Mouse (Mus musculus): ENCODE results near the gene Soat1. TPM values are rescaled to one million over a fixed set of nuclear protein-coding genes. Genes with fewer than 3 reads are reported as not detected.
"Not testable (repeated sequence)": the region's sequence is repeated elsewhere in the genome, so short reads cannot be mapped to it uniquely, and the experiment has no call there.

Gene Soat1
- 11.3 and 12.6 TPM in 2 replicates for polyA plus RNA-seq (2015; fragmentation: Nextera tagmentation; extraction: Ambion mirVana)

GRCm38 (mm10) chr1:156473961-156474503 lies at the start of gene Soat1:
Gene Soat1, minus strand, starts transcription at chr1:156474331.
- WGBS: under 1% methylated on average over 33 of the region's 46 CpGs
- peak within 1 kb of the TSS; percentile 85 for H3K9ac ChIP-seq (ENCODE audit: low read depth, low read length)
- peak within 1 kb of the TSS; percentile 42; the same call in 1 of the 2 replicates for H3K27ac ChIP-seq (ENCODE audit: low read depth, low read length)

DNA sequence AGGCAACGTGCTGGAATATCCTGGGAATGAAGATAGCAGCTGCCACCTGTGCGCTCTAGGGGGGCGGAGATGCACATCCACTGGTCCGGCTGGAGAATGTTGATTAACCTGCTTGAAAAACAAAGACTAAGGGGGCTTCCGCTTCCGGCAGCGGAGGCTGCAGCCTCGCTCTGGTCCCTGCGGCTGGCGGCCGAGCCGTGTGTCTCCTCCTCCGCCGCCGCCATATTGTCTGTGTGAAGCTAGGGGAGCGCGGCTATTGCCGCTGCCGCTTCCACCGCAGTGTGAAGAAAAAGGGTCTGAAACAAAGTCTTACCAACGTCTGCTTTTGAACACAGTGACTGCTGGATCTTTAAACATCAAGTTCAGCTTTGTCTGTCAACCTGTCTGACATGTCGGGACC lies 49.7 kb upstream of the Soat1 start, which contains the start of gene Gm10031:
Gene Gm10031 (plus strand): TSS at position 171 of the 400 bp plus-strand sequence.
- H3K4me1 ChIP-seq (ENCODE audit: control insufficient read depth, insufficient read depth, low read depth, low read length); H3K27me3 ChIP-seq (replicated peaks; ENCODE audit: control insufficient read depth, insufficient read depth, low read length); H3K27ac ChIP-seq (ENCODE audit: low read depth, low read length); H3K9me3 ChIP-seq (ENCODE audit: control insufficient read depth, low read length); H3K4me2 ChIP-seq (ENCODE audit: low read length); H3K36me3 ChIP-seq (ENCODE audit: control insufficient read depth, insufficient read depth, low read length); H3K4me3 ChIP-seq (ENCODE audit: low read length); H3K9ac ChIP-seq (ENCODE audit: low read depth, low read length): not testable (repeated sequence)
- peak; percentile 69; the same call in 1 of the 2 replicates for ATAC-seq
- 94% methylated on average over 21 of the region's 22 CpGs for WGBS

More at GRCm38 (mm10) chr1:156473961-156474503, at the start of gene Soat1:
- peak; percentile 99 for ATAC-seq
- H3K9me3 ChIP-seq (ENCODE audit: control insufficient read depth, low read length): peaks cover 7% of the 10 kb centered on the region
- peaks cover 6% of the 10 kb centered on the region for H3K4me1 ChIP-seq (ENCODE audit: control insufficient read depth, insufficient read depth, low read depth, low read length)
- H3K27me3 ChIP-seq (replicated peaks; ENCODE audit: control insufficient read depth, insufficient read depth, low read length): no peaks in the 10 kb centered on the region
- H3K4me2 ChIP-seq (ENCODE audit: low read length): peak within 1 kb of the TSS; percentile 89
- peak within 1 kb of the TSS; percentile 84 for H3K4me3 ChIP-seq (ENCODE audit: low read length)
- no peaks in the 10 kb centered on the region for H3K36me3 ChIP-seq (ENCODE audit: control insufficient read depth, insufficient read depth, low read length)

GRCm38 (mm10) chr1:156521796-156522517 lies 47.8 kb upstream of the Soat1 start:
- H3K36me3 ChIP-seq (ENCODE audit: control insufficient read depth, insufficient read depth, low read length): no peaks in the 10 kb centered on the region
- H3K27me3 ChIP-seq (replicated peaks; ENCODE audit: control insufficient read depth, insufficient read depth, low read length): no peaks in the 10 kb centered on the region
- WGBS: 41% methylated on average over 15 of the region's 15 CpGs
- no peak overlapping the region for H3K27ac ChIP-seq (ENCODE audit: low read depth, low read length)
- H3K4me2 ChIP-seq (ENCODE audit: low read length): peak overlapping the region; percentile 5; the same call in 1 of the 2 replicates
- H3K4me1 ChIP-seq (ENCODE audit: control insufficient read depth, insufficient read depth, low read depth, low read length): no peaks in the 10 kb centered on the region
- H3K4me3 ChIP-seq (ENCODE audit: low read length): no peak overlapping the region
- no peak for ATAC-seq
- no peak overlapping the region for H3K9ac ChIP-seq (ENCODE audit: low read depth, low read length)
- H3K9me3 ChIP-seq (ENCODE audit: control insufficient read depth, low read length): no peaks in the 10 kb centered on the region

GRCm38 (mm10) chr1:156520136-156520780 lies 46.1 kb upstream of the Soat1 start:
- Histone ChIP-seq H3K36me3 (ENCODE audit: control insufficient read depth, insufficient read depth, low read length) (no peaks in the 10 kb centered on the region), H3K9me3 (ENCODE audit: control insufficient read depth, low read length) (no peaks in the 10 kb centered on the region), H3K4me1 (ENCODE audit: control insufficient read depth, insufficient read depth, low read depth, low read length) (no peaks in the 10 kb centered on the region), H3K27me3 (replicated peaks; ENCODE audit: control insufficient read depth, insufficient read depth, low read length) (no peaks in the 10 kb centered on the region), H3K4me3 (ENCODE audit: low read length) (no peak overlapping the region), H3K27ac (ENCODE audit: low read depth, low read length) (no peak overlapping the region), H3K4me2 (ENCODE audit: low read length) (no peak overlapping the region), H3K9ac (ENCODE audit: low read depth, low read length) (no peak overlapping the region)
- 90% methylated on average over 3 of the region's 3 CpGs for WGBS
- no peak for ATAC-seq

- Histone ChIP-seq H3K9ac (ENCODE audit: low read depth, low read length) (no peak overlapping the region), H3K27me3 (replicated peaks; ENCODE audit: control insufficient read depth, insufficient read depth, low read length) (no peaks in the 10 kb centered on the region), H3K4me1 (ENCODE audit: control insufficient read depth, insufficient read depth, low read depth, low read length) (no peaks in the 10 kb centered on the region), H3K4me2 (ENCODE audit: low read length) (no peak overlapping the region), H3K9me3 (ENCODE audit: control insufficient read depth, low read length) (no peaks in the 10 kb centered on the region), H3K4me3 (ENCODE audit: low read length) (no peak overlapping the region), H3K27ac (ENCODE audit: low read depth, low read length) (no peak overlapping the region), H3K36me3 (ENCODE audit: control insufficient read depth, insufficient read depth, low read length) (no peaks in the 10 kb centered on the region)
- ATAC-seq: no peak
- WGBS: 85% methylated on average over 3 of the region's 3 CpGs
These were observed 33.6 kb upstream of the Soat1 start for GRCm38 (mm10) chr1:156507753-156508152.

- H3K27ac ChIP-seq (ENCODE audit: low read depth, low read length): no peak overlapping the region
- no peak overlapping the region for H3K9ac ChIP-seq (ENCODE audit: low read depth, low read length)
- WGBS: 79% methylated on average over 2 of the region's 2 CpGs
- H3K27me3 ChIP-seq (replicated peaks; ENCODE audit: control insufficient read depth, insufficient read depth, low read length): no peaks in the 10 kb centered on the region
- H3K4me2 ChIP-seq (ENCODE audit: low read length): no peak overlapping the region
- ATAC-seq: no peak
- no peaks in the 10 kb centered on the region for H3K4me1 ChIP-seq (ENCODE audit: control insufficient read depth, insufficient read depth, low read depth, low read length)
- no peaks in the 10 kb centered on the region for H3K36me3 ChIP-seq (ENCODE audit: control insufficient read depth, insufficient read depth, low read length)
- H3K9me3 ChIP-seq (ENCODE audit: control insufficient read depth, low read length): no peaks in the 10 kb centered on the region
- no peak overlapping the region for H3K4me3 ChIP-seq (ENCODE audit: low read length)
These were observed 31.8 kb upstream of the Soat1 start for GRCm38 (mm10) chr1:156505901-156506300.

DNA sequence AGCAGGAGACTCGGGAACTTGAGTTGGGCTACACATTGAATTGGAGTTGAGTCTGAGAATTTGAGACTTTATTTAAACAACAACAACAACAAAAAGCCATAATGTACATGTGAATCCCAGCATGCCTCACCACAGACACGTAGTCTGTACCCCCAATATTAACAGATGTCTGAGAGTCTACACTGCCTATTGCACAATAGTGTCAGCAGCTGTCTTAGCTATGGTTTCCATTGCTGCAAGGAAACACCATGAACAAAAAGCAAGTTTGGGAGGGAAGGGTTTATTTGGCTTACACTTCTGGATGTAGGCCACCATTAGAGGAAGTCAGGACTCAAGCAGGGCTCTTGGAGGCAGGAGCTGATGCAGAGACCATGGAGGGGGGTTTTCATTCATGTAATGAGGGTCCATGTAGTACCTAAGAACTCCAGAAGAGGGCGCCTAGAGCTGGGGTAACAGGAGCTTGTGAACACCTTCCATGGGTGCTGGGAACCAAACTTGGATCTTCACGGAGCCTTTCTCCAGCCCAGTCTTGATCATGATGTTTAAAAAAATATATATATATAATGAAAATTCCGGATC lies 30.9 kb upstream of the Soat1 start:
- WGBS: 76% methylated on average over 5 of the region's 5 CpGs
- no peak for ATAC-seq
- H3K36me3 ChIP-seq (ENCODE audit: control insufficient read depth, insufficient read depth, low read length): no peaks in the 10 kb centered on the region
- H3K27me3 ChIP-seq (replicated peaks; ENCODE audit: control insufficient read depth, insufficient read depth, low read length): no peaks in the 10 kb centered on the region
- H3K9ac ChIP-seq (ENCODE audit: low read depth, low read length): no peak overlapping the region
- H3K27ac ChIP-seq (ENCODE audit: low read depth, low read length): no peak overlapping the region
- H3K4me2 ChIP-seq (ENCODE audit: low read length): no peak overlapping the region
- H3K9me3 ChIP-seq (ENCODE audit: control insufficient read depth, low read length): no peaks in the 10 kb centered on the region
- no peaks in the 10 kb centered on the region for H3K4me1 ChIP-seq (ENCODE audit: control insufficient read depth, insufficient read depth, low read depth, low read length)
- H3K4me3 ChIP-seq (ENCODE audit: low read length): no peak overlapping the region

DNA sequence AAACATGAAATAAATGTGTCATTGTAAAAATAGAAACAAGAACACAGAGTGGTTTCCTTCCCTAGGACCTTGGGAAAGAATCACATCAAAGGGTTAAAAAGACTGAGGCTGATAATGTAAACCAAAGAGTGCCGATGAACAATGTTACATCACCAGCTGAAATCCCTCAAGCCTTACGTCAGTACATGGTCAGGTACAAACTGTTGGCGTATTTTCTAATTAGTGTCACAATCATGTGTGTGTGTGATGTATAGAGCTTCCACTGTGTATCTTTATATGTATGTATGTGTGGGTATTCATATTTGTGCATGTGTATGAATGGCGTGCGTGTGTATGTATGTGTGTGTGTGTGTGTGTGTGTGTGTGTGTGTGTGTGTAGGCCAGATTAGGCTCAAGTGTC lies 22.8 kb upstream of the Soat1 start:
- no peak overlapping the region for H3K4me2 ChIP-seq (ENCODE audit: low read length)
- H3K4me3 ChIP-seq (ENCODE audit: low read length): no peak overlapping the region
- H3K9me3 ChIP-seq (ENCODE audit: control insufficient read depth, low read length): no peaks in the 10 kb centered on the region; the same call in 1 of the 2 replicates
- H3K36me3 ChIP-seq (ENCODE audit: control insufficient read depth, insufficient read depth, low read length): no peaks in the 10 kb centered on the region
- H3K27me3 ChIP-seq (replicated peaks; ENCODE audit: control insufficient read depth, insufficient read depth, low read length): no peaks in the 10 kb centered on the region
- ATAC-seq: no peak
- no peak overlapping the region for H3K27ac ChIP-seq (ENCODE audit: low read depth, low read length)
- no peak overlapping the region for H3K9ac ChIP-seq (ENCODE audit: low read depth, low read length)
- 85% methylated on average over 5 of the region's 5 CpGs for WGBS
- no peaks in the 10 kb centered on the region for H3K4me1 ChIP-seq (ENCODE audit: control insufficient read depth, insufficient read depth, low read depth, low read length)

- Histone ChIP-seq H3K27ac (ENCODE audit: low read depth, low read length) (no peak overlapping the region), H3K36me3 (ENCODE audit: control insufficient read depth, insufficient read depth, low read length) (no peaks in the 10 kb centered on the region), H3K9ac (ENCODE audit: low read depth, low read length) (no peak overlapping the region), H3K9me3 (ENCODE audit: control insufficient read depth, low read length) (no peaks in the 10 kb centered on the region; the same call in 1 of the 2 replicates), H3K27me3 (replicated peaks; ENCODE audit: control insufficient read depth, insufficient read depth, low read length) (no peaks in the 10 kb centered on the region), H3K4me2 (ENCODE audit: low read length) (no peak overlapping the region), H3K4me3 (ENCODE audit: low read length) (no peak overlapping the region), H3K4me1 (ENCODE audit: control insufficient read depth, insufficient read depth, low read depth, low read length) (no peaks in the 10 kb centered on the region)
- 50% methylated on average over 8 of the region's 8 CpGs for WGBS
- ATAC-seq: no peak
These were observed 20.9 kb upstream of the Soat1 start for GRCm38 (mm10) chr1:156495025-156495424.
